Mouse (Mus musculus) pancreas, adult 10 weeks (tissue): Measurements from ENCODE around the gene Acly. TPM values are rescaled to one million over a fixed set of nuclear protein-coding genes. Genes with fewer than 3 reads are reported as not detected.

Source experiments
- polyA plus RNA-seq: library from polyadenylated mRNA; stranded (reverse); fragments of 350-450 nt; fragmentation: Illumina TruSeq; extraction: RNeasy Lipid Tissue Mini Kit (QIAGEN cat#74804); gene quantifications from one replicate; pipeline ENCODE4 v1.2.3, GENCODE M21; 2015; ENCODE audit warnings: low read depth, low replicate concordance; ENCODE audit not compliant: insufficient read depth

Acly gene
- 43.7 TPM for polyA plus RNA-seq

DNA sequence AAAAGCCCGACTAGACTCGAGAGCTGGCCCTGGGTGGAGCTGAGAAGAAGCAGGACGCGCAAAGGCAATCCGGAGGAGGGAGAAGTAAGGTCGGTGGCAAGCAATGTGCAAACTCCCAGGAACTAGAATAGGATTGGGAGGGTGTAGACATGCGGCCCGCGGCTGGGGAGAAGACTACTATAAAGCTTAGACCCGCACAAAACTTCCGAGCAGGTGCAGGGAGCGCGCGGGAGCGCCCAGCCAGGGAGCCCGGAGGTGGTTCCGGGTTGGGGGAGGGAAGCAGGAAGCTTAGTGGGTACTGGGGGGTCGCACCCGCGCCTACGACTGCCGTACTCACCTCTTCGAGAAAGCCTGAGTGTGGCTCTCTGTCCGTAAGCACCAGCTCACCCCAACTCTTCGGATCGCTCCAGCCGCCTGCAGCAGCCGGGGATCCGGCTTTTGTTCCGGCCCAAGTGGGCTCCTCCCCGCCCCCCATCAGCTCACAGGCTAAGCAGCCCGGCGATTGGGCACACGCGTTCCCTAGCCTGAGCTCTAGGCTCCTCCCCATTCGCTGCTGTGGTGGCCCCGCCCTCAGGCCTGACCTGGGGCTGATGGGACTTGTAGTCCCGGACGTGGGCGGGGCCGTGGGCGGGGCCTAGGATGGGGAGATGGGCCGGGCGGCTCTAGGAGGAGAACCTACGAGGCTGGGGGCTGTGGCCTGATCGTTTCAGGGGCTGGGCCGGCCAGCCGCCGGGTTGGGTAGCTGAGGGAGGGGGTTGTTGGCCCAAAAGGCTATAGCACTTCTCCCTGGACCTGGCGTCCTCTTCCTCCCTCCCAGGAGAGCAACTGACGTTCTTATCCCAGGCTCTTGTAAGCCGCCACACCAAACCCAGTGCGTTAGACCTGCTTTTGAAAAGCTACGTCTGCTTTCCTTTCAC, at the start of gene Acly:
TSS of gene Acly (minus strand) at position 543 of the 917 bp plus-strand sequence.

DNA sequence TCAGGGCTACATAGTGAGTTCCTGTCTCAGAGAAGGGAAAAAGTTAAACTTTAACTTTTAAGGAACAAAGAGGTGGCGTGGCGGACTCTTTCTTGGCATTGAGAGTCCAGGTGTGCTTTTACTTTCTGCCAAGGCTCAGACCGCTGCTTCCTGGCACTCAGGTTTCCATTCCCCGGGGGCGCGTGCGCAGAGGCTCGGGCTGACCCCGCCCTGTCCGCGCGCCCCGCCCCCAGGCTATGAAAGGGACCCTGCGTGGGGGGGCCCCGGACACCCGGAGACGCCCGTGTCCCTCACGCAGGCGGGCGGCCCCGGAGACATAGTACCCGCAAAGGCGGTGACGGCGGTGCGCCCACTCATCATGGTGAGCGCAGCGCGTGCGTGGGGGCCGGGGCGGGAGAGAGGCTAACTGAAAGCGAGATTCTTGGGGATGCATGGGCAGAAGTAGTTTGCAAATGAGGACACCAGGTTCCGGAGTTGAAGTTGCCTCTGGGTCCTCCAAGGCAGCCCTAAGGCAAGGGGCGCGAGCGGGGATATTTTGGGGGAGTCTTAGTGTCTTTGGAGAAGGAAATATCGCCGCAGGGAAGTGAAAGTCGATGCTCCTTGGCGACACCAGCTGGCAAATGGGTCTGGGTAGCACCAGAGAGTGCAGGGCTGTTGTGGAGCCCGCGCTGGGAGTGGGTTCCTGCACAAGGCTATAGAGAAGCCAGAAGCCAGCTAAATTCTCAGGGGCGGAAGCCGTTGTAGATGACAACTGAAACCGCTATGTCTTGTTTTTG, 47.1 kb upstream of the Acly start, which contains the start of gene Cnp:
TSS of gene Cnp (plus strand) at position 197 of the 776 bp plus-strand sequence.

DNA sequence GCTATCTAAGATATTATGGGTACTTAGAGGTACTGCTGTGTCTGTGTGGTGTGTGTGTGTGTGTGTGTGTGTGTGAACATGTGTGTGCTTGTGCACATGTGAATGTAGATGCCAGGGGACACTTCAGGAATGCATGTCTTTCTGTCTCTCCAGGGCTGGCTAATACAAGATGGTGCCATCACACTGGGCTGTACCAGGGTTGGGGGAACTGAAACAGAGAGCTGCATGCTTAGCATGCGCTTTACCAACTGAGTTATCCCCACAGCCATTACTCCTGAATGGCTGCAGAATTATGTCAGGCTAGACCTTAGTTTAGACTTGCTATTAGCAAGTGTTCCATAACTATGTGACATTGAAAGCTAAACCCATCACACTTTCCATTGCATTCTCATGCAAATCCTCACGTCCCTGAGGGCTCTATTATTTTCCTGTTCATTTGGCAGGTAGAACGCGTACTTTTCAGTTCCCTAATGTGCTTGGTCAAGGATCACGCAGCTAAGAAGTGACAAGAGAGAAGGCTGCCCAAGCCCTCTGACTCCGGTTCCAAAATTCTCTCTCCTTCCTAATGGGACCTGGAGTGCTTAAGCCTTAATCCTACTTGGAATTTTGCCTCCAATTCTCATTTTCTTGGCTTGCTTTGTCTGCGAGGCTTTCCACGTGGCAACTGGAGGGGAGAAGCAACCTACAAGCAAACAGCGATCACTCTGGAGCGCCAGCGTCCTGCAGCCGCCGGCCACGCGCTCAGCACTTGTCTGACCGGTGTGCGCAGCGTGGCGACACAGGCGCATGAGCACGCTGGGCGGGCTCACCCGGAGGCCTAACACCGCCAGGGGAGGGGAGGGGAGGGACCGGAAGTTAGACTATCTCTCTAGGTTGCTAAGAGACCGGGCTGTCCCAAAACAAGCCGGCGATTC, 17.3 kb upstream of the Acly start, which contains the start of gene Ttc25:
TSS of gene Ttc25 (plus strand) at position 776 of the 914 bp plus-strand sequence.

DNA sequence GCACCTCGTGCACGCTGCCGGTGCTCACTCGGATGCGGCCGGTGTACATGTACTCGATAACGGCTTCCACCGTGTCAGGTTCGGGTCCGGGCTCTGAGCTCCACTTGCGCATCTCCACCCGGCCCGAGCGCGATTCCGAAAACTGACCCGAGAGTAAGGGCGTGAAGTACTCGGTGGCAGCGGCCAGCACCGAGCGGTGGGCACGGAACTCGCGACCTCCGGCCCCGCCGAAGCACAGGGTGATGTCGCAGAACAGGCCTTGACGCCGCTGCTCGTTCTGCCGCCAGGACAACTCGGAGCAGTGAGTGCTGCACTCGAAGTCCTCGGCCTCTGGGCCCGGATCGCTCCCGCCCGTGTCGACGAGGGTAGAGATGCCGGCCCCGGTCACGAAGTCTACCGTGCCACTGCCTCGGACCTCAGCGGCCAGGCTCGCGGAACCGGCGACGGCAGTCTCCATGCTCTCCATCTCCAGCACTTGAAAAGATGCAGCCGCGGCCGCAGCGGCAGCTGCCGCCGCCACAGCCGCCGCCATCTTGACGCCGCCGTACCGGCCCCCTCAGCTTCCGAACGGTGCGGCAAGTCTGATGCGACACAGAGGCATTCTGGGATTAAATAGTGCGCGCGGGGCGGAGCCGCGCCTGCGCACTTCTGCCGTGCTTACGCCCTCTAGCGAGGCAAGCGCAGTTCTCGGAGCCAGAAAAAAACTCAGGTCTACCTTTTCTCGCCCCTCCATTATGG, 55.4 kb downstream of the Acly start, which contains the start of gene Klhl11:
TSS of gene Klhl11 (minus strand) at position 545 of the 738 bp plus-strand sequence.

GRCm38 (mm10) chr11:100441797-100442196, 86.0 kb downstream of the Acly start, which contains the start of the genes Nt5c3b and Klhl10:
TSS of gene Nt5c3b (minus strand) at chr11:100441808.
TSS of gene Klhl10 (plus strand) at chr11:100441917.

Other genes starting within 250 kb of the Acly start
- gene Eif1, start 208.1 kb downstream of the Acly start, polyA plus RNA-seq: 260 TPM
- gene Gast, start 193.6 kb downstream of the Acly start, polyA plus RNA-seq: not detected
- gene Hap1, start 171.9 kb downstream of the Acly start, polyA plus RNA-seq: 10.5 TPM
- 26.4 TPM for gene Jup, start 130.2 kb downstream of the Acly start, polyA plus RNA-seq
- 14.3 TPM for gene P3h4, start 113.2 kb downstream of the Acly start, polyA plus RNA-seq
- gene Fkbp10, start 112.3 kb downstream of the Acly start, polyA plus RNA-seq: 7.2 TPM
- 17.9 TPM for gene Nt5c3b, start 86.2 kb downstream of the Acly start, polyA plus RNA-seq
- gene Klhl10, start 86.1 kb downstream of the Acly start, polyA plus RNA-seq: not detected
- gene Klhl11, start 55.3 kb downstream of the Acly start, polyA plus RNA-seq: 2.5 TPM
- gene Ttc25, start 17.6 kb upstream of the Acly start, polyA plus RNA-seq: 1.3 TPM
- gene Cnp, start 46.9 kb upstream of the Acly start, polyA plus RNA-seq: 9.4 TPM
- gene Nkiras2, start 91.2 kb upstream of the Acly start, polyA plus RNA-seq: 4.3 TPM
- 115 TPM for gene Dnajc7, start 92.2 kb upstream of the Acly start, polyA plus RNA-seq
- gene Zfp385c, start 164.5 kb upstream of the Acly start, polyA plus RNA-seq: not detected
- gene Dhx58, start 176.3 kb upstream of the Acly start, polyA plus RNA-seq: 1.8 TPM
- 11.0 TPM for gene Kat2a, start 184.5 kb upstream of the Acly start, polyA plus RNA-seq
- not detected for gene Hspb9, start 185.8 kb upstream of the Acly start, polyA plus RNA-seq
- gene Rab5c, start 210.2 kb upstream of the Acly start, polyA plus RNA-seq: 32.6 TPM
- not detected for gene Kcnh4, start 231.9 kb upstream of the Acly start, polyA plus RNA-seq
- not detected for gene Hcrt, start 234.9 kb upstream of the Acly start, polyA plus RNA-seq
- 2.9 TPM for gene Ghdc, start 243.0 kb upstream of the Acly start, polyA plus RNA-seq